Comparison of ENCODE assay signal across 13 mouse cellular contexts in genomic region chr2:166522612-166523120, GRCm38 (mm10).
A peak's percentile ranks its signal among the peaks of the same experiment; 100 is the strongest.
DNase-seq lines count a peak whose midpoint lies in the region; ATAC-seq and TF ChIP-seq lines count a peak whose summit lies in the region.
"Had no signal": no experiment of that assay in that cellular context is flagged by ENCODE, and none has a peak within 500 bp of the region (broad histone marks: within the 10 kb centered on the region; RNA-seq: fewer than 3 reads in every experiment).

No protein-coding gene starts in this region.

- no peak overlapping the region for H3K4me2 ChIP-seq in forebrain, postnatal 0 days (ENCODE audit: low read depth)
- no peak overlapping the region for H3K4me2 ChIP-seq in forebrain, embryonic 12.5 days
- no peak overlapping the region for H3K4me2 ChIP-seq in liver, postnatal 0 days (ENCODE audit: low read depth, low read length)
- H3K4me2 ChIP-seq in heart, embryonic 16.5 days (ENCODE audit: low read depth, low read length): peak overlapping the region; percentile 46
- no peak overlapping the region for H3K4me2 ChIP-seq in neural tube, embryonic 14.5 days (ENCODE audit: low read depth, low read length)
- H3K4me2 ChIP-seq: limb, embryonic 15.5 days had no signal

- ATAC-seq in forebrain, postnatal 0 days: no peak
- no peak for ATAC-seq in forebrain, embryonic 12.5 days (ENCODE audit: low FRiP score)
- no peak for ATAC-seq in liver, postnatal 0 days
- 0 out of 2 replicates have a peak, but pooled peaks have one; percentile 12 for ATAC-seq in heart, embryonic 16.5 days (replicated peaks; ENCODE audit: extremely low read depth, insufficient read depth, low FRiP score)
- no peak for ATAC-seq in neural tube, embryonic 14.5 days (ENCODE audit: low read depth)

- no peak overlapping the region for H3K4me3 ChIP-seq in forebrain, postnatal 0 days (ENCODE audit: low read depth, low read length)
- no peak overlapping the region for H3K4me3 ChIP-seq in forebrain, embryonic 12.5 days (replicated peaks)
- no peak overlapping the region for H3K4me3 ChIP-seq in liver, postnatal 0 days (ENCODE audit: low read depth, low read length)
- 0 out of 2 replicates have a peak overlapping the region, but pooled peaks have one; percentile 10 for H3K4me3 ChIP-seq in heart, embryonic 16.5 days (ENCODE audit: low read length)
- H3K4me3 ChIP-seq in neural tube, embryonic 14.5 days (ENCODE audit: low read depth, low read length): no peak overlapping the region
- H3K4me3 ChIP-seq: limb, embryonic 15.5 days; megakaryocyte, embryonic 14.5 days had no signal

- H3K9me3 ChIP-seq in forebrain, postnatal 0 days (ENCODE audit: low read length): no peaks in the 10 kb centered on the region
- no peaks in the 10 kb centered on the region for H3K9me3 ChIP-seq in forebrain, embryonic 12.5 days
- no peaks in the 10 kb centered on the region for H3K9me3 ChIP-seq in liver, postnatal 0 days (ENCODE audit: low read length)
- no peaks in the 10 kb centered on the region for H3K9me3 ChIP-seq in heart, embryonic 16.5 days (replicated peaks; ENCODE audit: control insufficient read depth, low read length)
- H3K9me3 ChIP-seq in neural tube, embryonic 14.5 days (ENCODE audit: control insufficient read depth, low read length): no peaks in the 10 kb centered on the region
- H3K9me3 ChIP-seq: limb, embryonic 15.5 days had no signal

- H3K36me3 ChIP-seq in forebrain, postnatal 0 days (ENCODE audit: insufficient read depth): no peaks in the 10 kb centered on the region
- no peaks in the 10 kb centered on the region for H3K36me3 ChIP-seq in forebrain, embryonic 12.5 days (replicated peaks)
- H3K36me3 ChIP-seq in liver, postnatal 0 days (replicated peaks; ENCODE audit: insufficient read depth, low read length): no peaks in the 10 kb centered on the region
- H3K36me3 ChIP-seq in heart, embryonic 16.5 days (ENCODE audit: control insufficient read depth, insufficient read depth): no peaks in the 10 kb centered on the region
- no peaks in the 10 kb centered on the region for H3K36me3 ChIP-seq in neural tube, embryonic 14.5 days (ENCODE audit: control insufficient read depth, insufficient read depth, low read length)
- H3K36me3 ChIP-seq: limb, embryonic 15.5 days had no signal

- peaks cover 14% of the 10 kb centered on the region; the same call in 1 of the 2 replicates for H3K27me3 ChIP-seq in forebrain, postnatal 0 days (ENCODE audit: insufficient read depth, low read length)
- peaks cover 27% of the 10 kb centered on the region for H3K27me3 ChIP-seq in forebrain, embryonic 12.5 days
- peaks cover 4% of the 10 kb centered on the region; the same call in 1 of the 2 replicates for H3K27me3 ChIP-seq in liver, postnatal 0 days (ENCODE audit: insufficient read depth, low read length)
- H3K27me3 ChIP-seq in heart, embryonic 16.5 days (ENCODE audit: control insufficient read depth, insufficient read depth, low read length): no peaks in the 10 kb centered on the region
- no peaks in the 10 kb centered on the region for H3K27me3 ChIP-seq in neural tube, embryonic 14.5 days (ENCODE audit: control insufficient read depth, insufficient read depth, low read length)
- H3K27me3 ChIP-seq: limb, embryonic 15.5 days had no signal

- DNase-seq in forebrain, postnatal 0 days: peak; percentile 61
- DNase-seq in liver: peak; percentile 28
- DNase-seq in liver, postnatal 0 days: no peak
- no peak for DNase-seq in urinary bladder, postnatal 25 days (ENCODE audit: low spot score)
- no peak for DNase-seq in gastrocnemius, postnatal 36 days
- DNase-seq: cerebellum, postnatal 36 days; gastrocnemius, postnatal 25 days; right cerebral cortex, postnatal 14 days had no signal

- no peak for TF ChIP-seq CTCF in forebrain, postnatal 0 days (IDR thresholded peaks at IDR 0.05; ENCODE audit: low read depth)
- no peak for TF ChIP-seq CTCF in liver, postnatal 0 days (IDR thresholded peaks at IDR 0.05; ENCODE audit: low read depth)

- WGBS in forebrain, postnatal 0 days: 62% methylated on average over 15 of the region's 15 CpGs
- 86% methylated on average over 15 of the region's 15 CpGs for WGBS in forebrain, embryonic 12.5 days
- WGBS in liver, postnatal 0 days (ENCODE audit: insufficient replicate concordance): 78% methylated on average over 15 of the region's 15 CpGs
- 66% methylated on average over 15 of the region's 15 CpGs for WGBS in heart, embryonic 16.5 days
- 87% methylated on average over 15 of the region's 15 CpGs for WGBS in neural tube, embryonic 14.5 days

- TF ChIP-seq EP300 in liver, postnatal 0 days (IDR thresholded peaks at IDR 0.05; ENCODE audit: low read depth): no peak

- peaks cover 9% of the 10 kb centered on the region for H3K4me1 ChIP-seq in forebrain, postnatal 0 days (ENCODE audit: insufficient read depth)
- peaks cover 20% of the 10 kb centered on the region for H3K4me1 ChIP-seq in forebrain, embryonic 12.5 days
- H3K4me1 ChIP-seq in liver, postnatal 0 days (ENCODE audit: insufficient read depth): 0 out of 2 replicates have a peak, but pooled peaks cover 3% of the 10 kb centered on the region
- H3K4me1 ChIP-seq in heart, embryonic 16.5 days (ENCODE audit: control insufficient read depth, insufficient read depth, low read length): peaks cover 20% of the 10 kb centered on the region
- H3K4me1 ChIP-seq in neural tube, embryonic 14.5 days (ENCODE audit: control insufficient read depth, insufficient read depth, low read length): peaks cover 11% of the 10 kb centered on the region
- H3K4me1 ChIP-seq: megakaryocyte, embryonic 14.5 days had no signal

- H3K9ac ChIP-seq in forebrain, postnatal 0 days: no peak overlapping the region
- H3K9ac ChIP-seq in forebrain, embryonic 12.5 days: no peak overlapping the region
- H3K9ac ChIP-seq in liver, postnatal 0 days (replicated peaks): no peak overlapping the region
- peak overlapping the region; percentile 40 for H3K9ac ChIP-seq in heart, embryonic 16.5 days (ENCODE audit: low read length)
- H3K9ac ChIP-seq in neural tube, embryonic 14.5 days (replicated peaks; ENCODE audit: low read depth, low read length): no peak overlapping the region
- H3K9ac ChIP-seq: limb, embryonic 15.5 days had no signal

- 0 out of 2 replicates have a peak overlapping the region, but pooled peaks have one; percentile 5 for H3K27ac ChIP-seq in forebrain, postnatal 0 days (ENCODE audit: low read depth, low read length)
- H3K27ac ChIP-seq in forebrain, embryonic 12.5 days: no peak overlapping the region
- H3K27ac ChIP-seq in liver, postnatal 0 days (ENCODE audit: low read depth): no peak overlapping the region
- peak overlapping the region; percentile 92 for H3K27ac ChIP-seq in heart, embryonic 16.5 days (ENCODE audit: low read length)
- H3K27ac ChIP-seq in neural tube, embryonic 14.5 days (ENCODE audit: low read depth, low read length): peak overlapping the region; percentile 50; the same call in 1 of the 2 replicates

- intact Hi-C loops in gastrocnemius, postnatal 36 days (cut with DNase I): no loop called here

Comparison
In these comparisons a context has a peak if more than half of its experiments do, and no peak if none do; other contexts are left out.
1. DNase-seq: peak in forebrain, postnatal 0 days (single experiment) and liver (single experiment); none in liver, postnatal 0 days (single experiment), urinary bladder, postnatal 25 days (single experiment) and gastrocnemius, postnatal 36 days (0 of 2).
2. H3K27ac ChIP-seq: peak in forebrain, postnatal 0 days (single experiment), heart, embryonic 16.5 days (single experiment) and neural tube, embryonic 14.5 days (single experiment); none in forebrain, embryonic 12.5 days (single experiment) and liver, postnatal 0 days (single experiment).